Mouse (Mus musculus) hematopoietic stem cell, adult 5-6 weeks (primary cell): Measurements from ENCODE around the gene Adora2b. TPM values are rescaled to one million over a fixed set of nuclear protein-coding genes. Genes with fewer than 3 reads are reported as not detected.

Source experiments
- ATAC-seq, 2 experiments: fragments of 125-278 bp in 1 of 2; replicated peaks in 1 of 2; 2 replicates each; pipeline ENCODE4 v1.8.0; 2016 to 2017; ENCODE audit warnings: inconsistent platforms in 2 of 2, mild to moderate bottlenecking in 2 of 2, moderate number of reproducible peaks in 2 of 2, low read depth in 1 of 2, moderate TSS enrichment in 1 of 2; ENCODE audit not compliant: low FRiP score in 2 of 2, poor library complexity in 2 of 2, severe bottlenecking in 2 of 2, insufficient read depth in 1 of 2, low TSS enrichment in 1 of 2
- total RNA-seq: library from RNA; stranded (forward); fragments of 172-1452, 232-1000 nt; gene quantifications from 2 replicates; pipeline ENCODE4 v1.2.3, GENCODE M21; 2017

The Adora2b gene
- total RNA-seq, result 0.63 and 2.2 TPM in 2 replicates

DNA sequence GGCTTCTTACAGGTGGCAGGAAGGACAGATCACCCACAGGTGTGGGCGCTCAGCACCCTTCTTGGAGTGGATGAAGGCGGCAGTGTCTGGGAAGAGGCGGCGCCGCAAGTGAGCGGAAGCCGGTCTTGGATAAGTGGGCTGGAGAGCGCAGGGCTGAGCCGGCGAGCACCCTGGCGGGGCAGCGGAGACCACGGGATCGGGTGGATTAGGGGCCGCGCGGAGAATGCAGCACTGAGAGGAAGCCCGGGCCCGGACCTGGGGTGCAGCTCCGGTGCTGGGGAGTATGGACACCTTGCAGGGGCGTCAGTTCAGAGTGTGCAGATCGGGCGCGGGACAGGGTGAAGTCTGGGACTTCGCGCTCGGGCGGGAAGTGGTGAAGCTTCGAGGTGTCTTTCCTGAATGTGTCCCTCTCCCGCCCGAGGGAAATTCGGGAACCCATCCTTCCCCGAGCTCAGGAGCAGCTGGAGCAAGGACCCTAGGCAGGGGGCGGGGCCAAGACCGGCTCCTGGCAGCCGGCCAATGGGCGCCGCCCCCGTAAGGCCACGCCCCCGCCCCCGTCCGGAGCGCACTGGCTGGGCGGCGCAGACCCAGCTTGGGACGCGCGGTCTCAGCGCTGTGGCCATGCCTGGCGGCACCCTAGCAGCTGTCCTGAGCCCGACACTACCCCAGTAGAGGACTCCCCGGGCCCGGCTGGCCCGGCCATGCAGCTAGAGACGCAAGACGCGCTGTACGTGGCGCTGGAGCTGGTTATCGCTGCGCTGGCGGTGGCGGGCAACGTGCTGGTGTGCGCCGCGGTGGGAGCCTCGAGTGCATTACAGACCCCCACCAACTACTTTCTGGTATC, at the start of gene Adora2b:
Adora2b (plus strand) TSS at position 584 of the 844 bp plus-strand sequence.
- peak; percentile 18 to 30; a peak in 1 of 4 replicates for ATAC-seq

DNA sequence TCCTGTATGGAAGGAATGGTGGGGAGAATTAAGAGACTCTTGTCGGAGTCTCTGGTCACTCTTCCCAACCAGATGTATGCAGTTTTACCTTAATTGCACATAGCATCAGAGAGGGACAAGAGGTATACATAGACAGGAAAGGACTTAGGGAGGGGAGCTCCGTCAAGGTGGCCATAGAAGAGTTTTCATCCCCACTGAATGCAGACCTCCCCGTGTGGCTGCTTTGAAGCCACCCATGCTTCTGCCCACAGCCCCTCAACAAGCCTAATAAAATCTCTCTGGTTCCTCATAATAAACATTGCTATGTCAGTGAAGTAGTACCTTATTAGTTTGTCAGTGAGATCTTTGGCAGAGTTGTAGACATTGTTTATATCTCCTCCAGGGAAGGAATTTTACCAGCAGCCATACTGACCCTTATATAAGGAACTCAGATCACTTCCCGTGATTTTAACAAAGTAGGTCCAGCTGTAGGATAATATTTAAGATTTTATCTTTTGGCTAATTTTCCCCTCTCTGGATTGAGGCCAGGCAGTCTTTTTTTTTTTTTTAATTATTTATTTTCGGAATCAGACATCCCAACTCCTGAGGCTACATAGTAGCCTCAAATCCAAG, 47.8 kb upstream of the Adora2b start:
- no peak for ATAC-seq

DNA sequence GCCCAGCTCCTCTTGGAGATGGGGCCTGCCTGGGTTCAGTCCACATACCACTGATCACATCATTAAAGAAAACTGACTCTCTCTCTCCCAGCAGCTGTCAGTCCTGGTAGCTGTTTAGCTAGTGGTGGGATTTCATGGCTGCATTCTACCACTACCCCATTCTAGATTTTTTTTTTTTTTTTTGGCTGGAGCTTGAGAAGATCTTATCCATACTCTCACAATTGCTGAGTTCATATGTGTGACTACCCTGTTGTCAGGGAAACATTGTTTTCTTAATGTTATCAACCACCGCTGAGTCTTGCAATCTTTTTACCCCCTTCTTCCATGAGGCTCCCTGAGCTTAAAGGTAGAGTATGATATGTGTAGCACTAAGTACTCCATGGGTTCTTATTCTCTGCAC, 46.1 kb upstream of the Adora2b start:
- ATAC-seq, result no peak

DNA sequence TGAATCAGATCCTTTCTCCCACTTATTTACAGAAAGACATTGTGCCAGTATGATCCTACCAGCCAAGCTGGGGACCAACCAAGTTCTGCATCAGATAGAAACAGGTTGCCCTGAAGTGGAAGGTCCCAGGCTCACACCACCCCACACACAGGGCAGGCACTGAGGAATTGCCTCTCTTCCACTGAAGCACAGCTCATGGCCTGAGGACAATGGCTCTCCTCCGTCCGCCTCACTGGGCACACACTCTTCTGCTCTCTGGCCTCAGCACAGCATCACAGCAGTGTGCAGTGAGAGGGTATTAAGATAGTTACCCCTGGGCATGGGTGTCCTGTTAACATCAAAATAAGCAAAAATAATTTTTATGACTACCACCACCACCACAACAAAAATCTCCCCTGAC, 39.7 kb upstream of the Adora2b start:
- no peak for ATAC-seq

DNA sequence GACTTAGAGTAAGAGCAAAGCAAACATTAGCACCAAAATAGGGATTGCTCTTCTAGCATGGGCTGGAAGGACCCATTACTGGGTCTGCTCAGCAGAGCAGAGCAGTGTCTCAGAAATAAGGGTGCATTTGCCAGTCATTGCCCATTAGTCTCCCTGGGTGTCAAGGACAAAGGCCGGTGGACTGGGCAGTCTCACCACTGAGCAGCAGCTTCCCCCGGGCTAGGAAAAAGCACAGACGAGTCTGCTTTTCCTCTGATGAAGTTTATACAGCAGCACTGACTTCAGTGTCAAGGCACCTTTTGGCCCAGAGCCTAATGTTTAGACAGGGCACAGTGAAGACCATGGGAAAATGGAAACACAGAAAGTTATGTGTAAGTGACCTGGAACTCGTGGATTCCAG, 38.9 kb upstream of the Adora2b start:
- ATAC-seq, result no peak

DNA sequence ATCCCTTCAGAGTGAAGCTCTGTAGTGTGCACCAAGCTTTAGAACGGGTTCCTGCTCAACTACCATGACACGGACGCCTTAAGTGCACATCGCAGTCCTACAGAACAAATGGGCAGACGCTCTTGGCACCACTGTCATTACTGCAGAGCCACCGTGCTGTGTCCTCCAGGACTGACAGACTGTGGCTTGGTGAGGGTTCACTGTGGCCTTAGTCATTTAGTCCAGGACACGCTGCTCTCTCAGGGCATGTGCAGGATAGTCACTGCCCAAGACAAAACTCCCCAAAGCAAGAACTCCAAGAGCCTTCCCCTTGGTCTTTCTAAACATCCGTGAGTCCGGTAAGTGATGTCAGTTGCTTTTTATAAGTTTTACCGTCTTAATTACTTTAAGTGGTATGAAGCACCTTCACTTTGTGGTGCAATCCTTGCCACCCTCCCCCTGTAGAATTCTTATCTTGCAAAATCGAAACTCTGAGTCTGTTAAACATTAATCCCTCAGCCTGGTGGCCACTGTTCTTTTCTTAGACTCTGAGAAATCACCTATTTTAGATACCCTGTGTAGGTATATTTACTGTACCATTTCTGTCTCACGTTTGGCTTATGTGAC, 35.3 kb upstream of the Adora2b start:
- ATAC-seq, result no peak

DNA sequence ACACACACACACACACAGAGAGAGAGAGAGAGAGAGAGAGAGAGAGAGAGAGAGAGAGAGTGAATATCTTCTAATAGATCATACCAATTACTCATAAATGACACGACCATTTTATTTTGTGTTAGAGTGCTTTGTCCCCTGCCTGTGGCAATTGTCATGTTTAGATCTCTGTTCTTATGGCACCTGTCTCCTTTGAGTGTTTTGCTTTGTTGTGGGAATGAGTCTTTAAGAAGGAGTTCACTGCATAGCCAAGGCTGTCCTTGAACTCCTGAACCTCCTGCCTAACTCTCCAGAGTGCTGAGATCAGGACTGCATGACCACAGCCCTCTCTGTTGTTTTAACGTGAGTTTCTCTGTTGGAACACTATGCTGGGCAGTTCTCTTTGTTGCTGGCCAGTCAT, 33.7 kb upstream of the Adora2b start:
- no peak for ATAC-seq

DNA sequence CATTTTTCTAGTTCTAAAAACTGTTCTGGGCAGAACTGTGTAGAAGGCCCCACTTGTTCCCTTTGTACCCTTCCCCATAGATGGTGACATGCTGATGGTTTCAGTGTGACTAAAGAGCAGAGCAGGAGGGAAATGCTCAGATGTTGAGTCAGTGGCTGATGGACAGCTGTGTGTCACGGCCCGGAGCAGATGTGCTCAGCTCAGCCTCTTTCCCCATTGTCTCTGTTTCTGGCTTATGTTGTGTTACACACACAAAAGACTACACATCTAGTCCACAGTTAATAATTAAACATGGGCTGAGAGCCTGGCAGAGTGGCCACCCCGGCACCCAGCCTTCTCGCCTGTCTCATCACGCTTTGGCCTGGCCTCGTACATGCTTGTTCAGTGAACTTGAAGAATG, 31.0 kb upstream of the Adora2b start:
- ATAC-seq, result no peak

DNA sequence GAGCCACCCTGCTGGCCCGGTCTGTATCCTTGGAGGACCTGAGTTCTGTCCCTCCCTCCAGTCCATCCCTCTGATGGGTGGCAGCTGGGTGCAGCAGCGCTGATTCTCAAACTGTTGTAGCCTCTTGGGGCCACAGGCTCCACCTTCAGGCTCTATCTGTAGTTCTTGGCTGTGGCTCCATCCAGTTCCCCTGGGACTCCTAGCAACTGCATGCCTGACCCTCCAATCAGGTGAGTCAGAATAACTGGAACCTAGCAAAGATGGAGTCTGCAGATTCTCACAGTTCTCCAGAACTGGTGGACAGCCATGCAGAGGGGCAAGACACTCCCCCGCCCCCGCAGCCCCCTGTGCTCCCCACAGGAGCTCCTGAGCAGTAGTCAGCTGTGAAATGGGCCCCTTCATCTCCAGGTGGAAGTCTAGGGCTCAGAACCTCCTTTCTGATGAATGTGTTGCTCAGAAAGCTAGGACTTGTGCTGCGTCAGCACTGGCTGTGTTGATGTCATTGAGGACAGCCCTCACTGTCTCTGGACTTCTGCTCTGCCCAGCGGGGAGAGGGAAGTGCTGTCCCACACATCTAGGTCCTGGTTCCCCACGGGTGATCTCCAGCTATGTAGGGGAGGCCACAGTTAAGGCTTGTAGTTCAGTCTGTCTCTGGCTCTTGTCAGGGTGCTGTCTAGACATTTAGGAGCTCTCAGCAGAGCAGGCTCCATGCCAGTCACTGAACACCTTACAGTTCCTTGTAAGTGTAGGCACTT, 27.9 kb upstream of the Adora2b start:
- ATAC-seq, result no peak

DNA sequence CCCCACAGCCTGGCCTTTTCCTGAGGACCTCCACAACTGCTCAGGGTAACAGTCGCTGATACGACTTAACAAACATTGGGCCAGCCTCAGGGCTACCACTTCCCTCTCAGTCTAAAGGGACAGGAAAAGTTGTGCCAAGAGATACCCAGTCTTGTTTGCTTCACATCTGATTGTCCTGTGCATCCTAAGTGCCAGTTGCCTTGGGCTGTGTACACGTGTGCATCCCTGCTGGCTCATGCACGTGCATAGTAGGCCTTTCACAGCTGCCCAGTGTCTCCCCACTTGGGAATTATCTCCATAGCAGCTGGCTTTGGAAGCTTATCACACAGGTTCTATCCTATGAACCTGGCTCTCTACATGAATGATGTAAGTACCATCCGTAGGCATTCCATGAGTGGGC, 25.4 kb upstream of the Adora2b start:
- no peak for ATAC-seq

DNA sequence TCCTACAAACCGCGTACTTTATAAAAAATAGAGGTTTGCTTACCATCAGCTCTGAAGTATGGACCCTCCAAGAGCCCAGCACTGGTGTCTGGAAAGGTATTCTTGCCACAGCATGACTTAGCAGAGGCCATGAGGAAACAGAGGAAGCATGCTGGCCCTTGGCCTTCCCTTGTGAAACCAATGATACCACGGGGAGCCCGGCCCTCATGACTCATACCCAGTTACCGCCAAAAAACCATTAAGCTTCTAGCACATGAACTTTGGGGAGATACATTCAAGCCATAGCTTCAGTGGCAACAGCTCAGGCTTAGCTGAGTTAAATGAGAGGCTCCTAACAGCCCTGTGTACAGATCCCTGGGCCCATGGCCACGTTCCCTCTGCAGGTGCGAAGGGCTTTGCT, 24.8 kb upstream of the Adora2b start:
- ATAC-seq, result peak; percentile 88 to 93

DNA sequence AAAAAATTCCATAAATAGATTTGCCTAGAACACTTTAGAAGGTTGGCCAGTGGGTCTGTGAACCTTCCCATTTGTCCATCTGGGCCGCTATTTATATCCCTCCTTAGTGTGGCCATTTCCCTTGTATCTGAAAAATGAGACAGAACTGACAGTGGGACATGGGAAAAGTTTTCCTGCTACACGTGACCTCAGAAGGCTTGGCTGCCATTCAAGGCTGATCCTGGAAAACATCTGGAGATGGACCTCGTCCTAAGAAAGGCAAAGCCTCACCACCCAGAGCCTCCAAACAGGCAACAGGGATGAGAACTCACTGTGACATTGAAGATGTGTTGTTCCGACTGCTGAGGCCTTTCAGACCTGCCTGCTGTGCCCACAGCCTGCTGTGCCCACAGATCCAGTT, 24.0 kb upstream of the Adora2b start:
- ATAC-seq, result no peak

DNA sequence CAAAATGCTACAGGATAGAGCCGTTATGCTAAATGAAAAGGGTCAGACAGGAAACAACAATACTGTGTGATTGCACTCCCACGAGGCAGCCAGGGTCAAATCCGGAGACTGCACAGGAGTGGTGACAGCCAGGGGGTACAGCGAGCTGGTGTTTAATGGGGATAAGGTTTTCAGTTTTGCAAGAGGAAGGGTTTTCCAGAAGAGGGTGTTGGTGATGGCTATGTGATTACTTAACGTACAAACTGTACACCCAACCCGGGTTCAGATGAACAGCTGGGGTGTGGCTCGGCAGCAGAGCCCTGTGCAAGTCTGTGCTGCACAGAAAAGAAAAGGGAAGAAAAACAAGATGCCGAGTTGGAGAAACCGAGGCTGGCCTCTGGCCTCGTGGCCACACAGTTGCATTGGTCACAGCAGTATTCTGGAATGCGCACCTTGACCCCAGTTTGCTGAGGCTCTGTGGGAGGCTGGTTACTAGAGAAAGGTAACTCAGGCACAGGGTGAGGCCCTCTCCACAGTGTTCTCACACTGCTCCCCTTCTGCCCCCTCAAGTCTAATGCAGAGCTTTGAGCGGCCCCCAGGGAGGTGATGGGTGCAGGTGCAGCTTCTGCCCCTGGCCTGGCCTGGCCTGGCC, 8.0 kb upstream of the Adora2b start:
- ATAC-seq, result no peak

DNA sequence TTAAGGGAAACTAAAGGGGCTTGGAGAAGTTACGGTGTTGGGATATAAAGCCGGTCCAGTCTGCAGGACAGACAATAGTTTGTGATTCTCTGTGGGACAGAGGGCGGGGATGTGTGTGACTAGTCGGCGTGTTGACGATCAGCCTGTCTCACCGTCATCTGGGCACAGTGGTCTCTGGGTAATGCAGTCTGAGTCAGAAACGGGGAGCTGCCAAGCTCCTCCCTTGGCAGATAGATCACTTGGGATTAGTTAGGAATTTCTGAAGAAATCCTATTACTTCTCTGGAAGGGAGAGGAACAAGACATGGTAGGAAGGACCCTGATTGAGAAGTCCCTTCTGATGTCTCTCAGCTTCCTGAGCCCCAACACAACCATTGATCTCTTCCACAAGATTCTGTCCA, 4.9 kb upstream of the Adora2b start:
- ATAC-seq, result no peak

DNA sequence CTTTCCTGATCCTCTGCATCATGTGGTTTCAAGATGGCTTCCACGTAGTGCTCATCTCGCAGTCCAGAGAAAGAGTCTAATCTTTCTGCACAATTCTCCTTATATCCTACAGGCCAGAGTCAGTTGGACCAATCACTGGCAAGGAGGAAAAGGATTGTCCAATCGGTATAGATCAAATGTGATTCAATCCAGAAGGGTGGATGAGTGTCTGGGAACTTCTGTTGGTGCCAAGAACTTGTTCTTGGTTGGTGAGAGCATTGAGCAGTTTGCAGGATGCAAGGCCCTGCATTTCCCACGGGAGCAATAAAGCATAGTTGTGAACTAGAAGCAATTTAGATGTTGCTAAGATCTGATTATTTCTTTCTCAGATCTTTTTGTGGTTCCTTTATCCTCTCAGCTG, 4.3 kb upstream of the Adora2b start:
- no peak for ATAC-seq

DNA sequence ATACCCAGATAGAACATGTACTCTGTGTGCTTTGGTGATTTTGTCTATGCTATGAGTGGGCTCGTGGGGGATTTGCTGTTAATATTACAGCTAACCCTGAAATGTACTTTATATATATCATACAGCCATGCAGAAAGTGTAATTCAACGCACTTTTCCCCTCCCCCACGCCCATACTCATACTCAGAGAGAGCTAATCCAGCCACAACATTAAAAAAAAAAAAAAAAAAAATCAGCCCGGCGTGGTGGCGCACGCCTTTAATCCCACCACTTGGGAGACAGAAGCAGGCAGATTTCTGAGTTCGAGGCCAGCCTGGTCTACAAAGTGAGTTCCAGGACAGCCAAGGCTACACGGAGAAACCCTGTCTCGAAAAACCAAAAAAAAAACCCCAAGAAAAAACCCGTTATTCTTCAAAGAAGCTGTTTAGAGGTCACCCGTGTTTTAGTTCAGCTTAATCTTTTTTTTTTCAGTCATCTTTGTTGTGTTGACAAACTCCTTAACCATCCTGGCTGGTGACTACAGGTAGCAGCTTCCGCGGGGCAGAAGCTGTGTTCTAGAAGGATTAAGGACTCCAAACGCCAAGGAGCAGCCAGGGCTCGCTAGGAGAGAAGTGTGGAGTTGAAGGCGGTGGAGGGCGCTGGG, 904 bp upstream of the Adora2b start:
- no peak for ATAC-seq
